Mouse (Mus musculus) cerebellum, adult 2 months (tissue): Measurements from ENCODE around the gene Poc1a. TPM values are rescaled to one million over a fixed set of nuclear protein-coding genes. Genes with fewer than 3 reads are reported as not detected.
A peak's percentile ranks its signal among the peaks of the same experiment; 100 is the strongest.

Experiments used
- DNase-seq, 2 experiments: peaks; one replicate each; pipeline ENCODE4 v3.0.0; 2021
- H3K27ac ChIP-seq: fragments of 200-500 bp; 2 replicates; pipeline ENCODE4 v1.5.1; 2012; ENCODE audit warnings: low read length, control low read depth, inconsistent platforms; ENCODE audit not compliant: insufficient read depth
- H3K27me3 ChIP-seq: fragments of 200-500 bp; 2 replicates; pipeline ENCODE4 v1.6.1; 2012; ENCODE audit warnings: inconsistent platforms, mild to moderate bottlenecking, low read length, moderate library complexity; ENCODE audit not compliant: control insufficient read depth, insufficient read depth
- H3K4me1 ChIP-seq: fragments of 200-500 bp; 2 replicates; pipeline ENCODE4 v1.6.1; 2011; ENCODE audit warnings: low read length; ENCODE audit not compliant: control insufficient read depth, insufficient read depth
- H3K4me3 ChIP-seq: fragments of 200-500 bp; replicated peaks from 2 replicates; pipeline ENCODE3; 2011; ENCODE audit warnings: mild to moderate bottlenecking, low read depth, low read length, control low read depth; ENCODE audit not compliant: insufficient read depth
- CTCF ChIP-seq: fragments of 200-500 bp; IDR thresholded peaks from 2 replicates; pipeline ENCODE4 v1.5.1; 2011; ENCODE audit warnings: low read depth, mild to moderate bottlenecking, control low read depth, low read length, moderate library complexity, borderline replicate concordance; ENCODE audit not compliant: insufficient read depth
- POLR2A ChIP-seq: fragments of 200-500 bp; IDR thresholded peaks from 2 replicates; pipeline ENCODE4 v1.6.1; 2011; ENCODE audit warnings: low read length, control low read depth, borderline replicate concordance; ENCODE audit not compliant: insufficient read depth
- WGBS: fragments of 180-500 bp; shearing (Covaris S2); methylation state at CpG from one replicate; pipeline ENCODE4 v1.1.7; 2018; 5-methylcytosine and 5-hydroxymethylcytosine counted together
- polyA plus RNA-seq: library from polyadenylated mRNA; depleted of rRNA; stranded (reverse); fragments of >200 nt; gene quantifications from 2 replicates; pipeline ENCODE4 v1.2.3, GENCODE M21; 2012; rRNA removed

Gene Poc1a
- polyA plus RNA-seq = 3.9 and 4.4 TPM in 2 replicates

DNA sequence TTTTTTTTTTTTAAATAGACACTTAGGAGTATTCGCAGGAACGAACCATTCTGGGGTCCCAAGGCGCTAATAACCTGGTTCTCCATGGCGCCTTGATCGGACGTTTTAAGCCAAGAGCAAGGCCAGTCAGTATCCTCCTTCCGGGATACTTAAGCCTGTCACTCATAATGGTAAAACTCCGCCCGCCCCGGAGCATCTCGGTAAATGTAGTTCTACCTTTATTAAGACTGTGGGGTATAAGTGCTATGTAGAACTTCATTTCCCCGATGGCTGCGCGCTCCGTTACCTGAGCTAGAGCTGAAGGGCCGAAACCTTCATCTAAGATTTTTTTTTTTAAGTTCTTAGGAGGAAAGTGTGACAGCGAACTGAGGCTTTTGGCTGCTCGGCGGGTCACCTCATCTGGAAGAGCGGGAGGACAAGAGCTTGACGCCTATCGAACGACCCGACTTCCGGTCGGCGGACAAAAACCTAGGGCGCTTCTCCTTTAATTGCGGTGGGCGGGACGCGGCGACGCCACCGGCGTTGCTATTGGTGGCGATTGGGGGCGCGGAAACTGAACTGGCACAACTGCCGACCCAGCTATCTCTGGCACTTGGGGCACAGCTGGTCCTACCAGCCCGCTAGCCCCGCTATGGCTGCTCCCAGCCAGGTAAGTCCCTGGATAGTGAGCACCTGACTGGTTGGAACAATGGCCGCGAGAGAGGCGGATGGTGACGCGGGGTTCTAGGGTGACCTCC, at the start of gene Poc1a:
Poc1a (plus strand) TSS at position 254 of the 737 bp plus-strand sequence.
- 0 out of 2 replicates have a peak, but pooled peaks cover 2% of the 10 kb centered on the region for H3K4me1 ChIP-seq
- peak; percentile 37; the same call in 1 of the 2 replicates for TF ChIP-seq POLR2A
- no peak for TF ChIP-seq CTCF
- peak within 1 kb of the TSS; percentile 88 for H3K4me3 ChIP-seq
- H3K27ac ChIP-seq = peak within 1 kb of the TSS; percentile 77
- DNase-seq = peak; percentile 94 to 95
- under 1% methylated on average over 47 of the region's 47 CpGs for WGBS
- H3K27me3 ChIP-seq = no peaks in the 10 kb centered on the region

DNA sequence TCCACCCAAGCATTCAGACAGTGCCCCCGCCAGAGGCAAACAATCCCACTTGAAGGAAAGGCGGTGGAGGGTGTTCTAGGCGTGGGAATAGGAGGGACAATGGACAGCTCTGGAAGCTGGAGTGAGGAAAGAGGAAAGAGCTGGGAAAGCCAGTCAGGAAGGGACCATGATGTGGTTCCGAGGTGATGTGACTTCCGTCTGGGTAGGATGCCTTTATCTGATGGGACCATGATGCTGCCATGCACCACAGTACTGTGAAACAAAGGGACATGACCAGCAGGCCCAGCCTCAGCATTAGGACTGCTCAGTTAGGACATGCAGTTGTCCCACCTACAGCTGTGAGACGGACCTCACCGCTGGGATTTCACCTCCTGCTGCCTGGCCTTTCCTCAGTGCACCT, 49.6 kb upstream of the Poc1a start:
- no peak overlapping the region for H3K4me3 ChIP-seq
- WGBS = 82% methylated on average over 7 of the region's 7 CpGs
- TF ChIP-seq CTCF = no peak
- no peak for TF ChIP-seq POLR2A
- DNase-seq = no peak
- H3K27me3 ChIP-seq = no peaks in the 10 kb centered on the region
- H3K4me1 ChIP-seq = 0 out of 2 replicates have a peak, but pooled peaks cover 4% of the 10 kb centered on the region
- no peak overlapping the region for H3K27ac ChIP-seq

DNA sequence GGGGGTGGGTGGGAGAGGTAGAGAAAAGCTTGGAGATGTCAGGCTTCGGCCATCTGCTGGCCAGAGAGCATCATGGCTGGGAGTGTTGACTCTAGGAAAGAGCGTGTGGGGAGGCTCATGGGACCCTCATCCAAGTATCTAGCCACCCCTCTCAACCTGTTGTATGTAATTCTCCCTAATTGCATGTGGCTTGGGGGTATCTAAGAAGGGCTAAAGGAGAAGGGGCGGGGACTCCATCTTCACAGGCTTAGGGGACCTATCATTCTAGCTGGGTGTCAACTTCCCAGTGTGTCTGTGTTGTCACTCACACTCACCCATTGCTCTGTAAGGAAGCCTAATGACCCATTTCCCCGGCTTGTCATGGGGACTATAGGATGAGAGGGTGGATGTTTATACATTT, 49.0 kb upstream of the Poc1a start:
- H3K4me3 ChIP-seq = no peak overlapping the region
- no peaks in the 10 kb centered on the region for H3K27me3 ChIP-seq
- no peak for TF ChIP-seq POLR2A
- TF ChIP-seq CTCF = no peak
- no peak for DNase-seq
- WGBS = 91% methylated on average over 4 of the region's 4 CpGs
- no peaks in the 10 kb centered on the region for H3K4me1 ChIP-seq
- H3K27ac ChIP-seq = no peak overlapping the region

DNA sequence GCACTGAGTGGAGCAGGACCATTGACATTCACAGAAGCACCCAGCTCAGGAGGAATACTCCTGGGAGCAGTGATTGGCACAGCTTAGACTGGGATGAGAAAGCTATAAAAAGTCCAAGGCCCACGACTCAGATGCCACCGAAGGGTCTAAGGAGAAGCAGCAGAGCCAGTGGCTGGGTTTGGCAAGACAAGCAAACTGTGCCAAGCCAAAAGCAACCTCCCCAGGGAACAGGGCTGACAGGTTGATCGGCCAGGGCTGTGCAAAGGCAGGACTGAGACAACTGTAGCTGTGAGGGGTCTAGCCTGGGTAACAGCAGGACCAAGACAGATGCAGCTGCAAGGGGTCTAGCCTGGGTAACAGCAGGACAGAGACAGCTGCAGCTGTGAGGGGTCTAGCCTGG, 47.9 kb upstream of the Poc1a start:
- H3K4me1 ChIP-seq = no peaks in the 10 kb centered on the region
- 37% methylated on average over 3 of the region's 3 CpGs for WGBS
- no peak overlapping the region for H3K4me3 ChIP-seq
- no peaks in the 10 kb centered on the region for H3K27me3 ChIP-seq
- no peak for TF ChIP-seq POLR2A
- no peak for TF ChIP-seq CTCF
- H3K27ac ChIP-seq = no peak overlapping the region
- DNase-seq = no peak

DNA sequence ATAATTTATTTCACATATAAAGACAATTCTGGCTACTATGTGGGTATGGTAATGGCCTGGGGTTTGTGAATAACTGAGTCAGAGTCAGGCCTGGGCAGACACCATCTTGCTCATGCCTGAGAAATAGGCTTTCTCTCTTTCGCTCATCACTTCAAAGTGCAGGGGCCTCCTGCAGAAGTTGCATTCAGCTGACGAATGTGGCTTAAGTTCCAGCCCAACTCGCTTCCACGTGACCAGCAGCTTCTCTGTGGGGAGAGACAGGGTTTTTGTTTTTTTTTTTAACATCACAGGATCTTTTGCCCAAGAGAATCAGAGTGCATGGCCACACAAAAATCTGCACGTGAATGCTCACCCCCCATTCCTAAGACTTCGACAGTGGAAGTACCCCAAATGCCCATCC, 46.9 kb upstream of the Poc1a start:
- DNase-seq = no peak
- WGBS = 77% methylated on average over 6 of the region's 6 CpGs
- no peaks in the 10 kb centered on the region for H3K27me3 ChIP-seq
- H3K4me3 ChIP-seq = no peak overlapping the region
- no peak for TF ChIP-seq CTCF
- no peak for TF ChIP-seq POLR2A
- no peak overlapping the region for H3K27ac ChIP-seq
- no peaks in the 10 kb centered on the region for H3K4me1 ChIP-seq

DNA sequence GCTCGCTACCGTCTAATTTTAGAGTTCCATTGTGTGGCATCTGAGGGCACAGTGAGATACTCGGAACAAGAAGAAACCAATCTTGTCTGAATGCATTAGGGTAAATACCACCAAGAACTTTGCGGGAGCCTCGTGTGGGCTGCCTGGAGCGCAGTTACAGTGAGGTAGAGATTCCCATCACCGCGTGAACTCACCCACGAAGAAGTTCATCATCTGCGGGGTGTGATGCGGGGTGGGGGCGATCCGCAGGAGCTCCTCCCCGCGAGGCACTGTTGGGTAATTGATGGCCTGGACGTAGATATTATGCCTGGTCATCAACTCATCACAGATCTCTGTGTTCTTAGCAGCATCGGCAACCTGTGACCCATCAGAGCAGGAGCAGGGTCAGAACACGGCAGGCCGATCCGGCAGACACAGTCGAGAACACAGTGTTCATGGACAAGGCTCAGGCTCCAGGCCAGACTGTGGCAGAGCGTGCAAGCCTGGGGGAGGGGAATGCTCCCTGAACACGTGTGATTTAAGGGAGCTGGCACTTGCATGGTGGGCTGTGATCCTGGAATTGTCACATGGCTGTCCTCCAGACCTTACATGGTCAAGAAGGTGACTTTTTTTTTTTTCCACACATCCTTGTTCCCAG, 45.5 kb upstream of the Poc1a start:
- H3K27ac ChIP-seq = no peak overlapping the region
- peak in 1 of 2 experiments; percentile 9 for DNase-seq
- 80% methylated on average over 23 of the region's 23 CpGs for WGBS

DNA sequence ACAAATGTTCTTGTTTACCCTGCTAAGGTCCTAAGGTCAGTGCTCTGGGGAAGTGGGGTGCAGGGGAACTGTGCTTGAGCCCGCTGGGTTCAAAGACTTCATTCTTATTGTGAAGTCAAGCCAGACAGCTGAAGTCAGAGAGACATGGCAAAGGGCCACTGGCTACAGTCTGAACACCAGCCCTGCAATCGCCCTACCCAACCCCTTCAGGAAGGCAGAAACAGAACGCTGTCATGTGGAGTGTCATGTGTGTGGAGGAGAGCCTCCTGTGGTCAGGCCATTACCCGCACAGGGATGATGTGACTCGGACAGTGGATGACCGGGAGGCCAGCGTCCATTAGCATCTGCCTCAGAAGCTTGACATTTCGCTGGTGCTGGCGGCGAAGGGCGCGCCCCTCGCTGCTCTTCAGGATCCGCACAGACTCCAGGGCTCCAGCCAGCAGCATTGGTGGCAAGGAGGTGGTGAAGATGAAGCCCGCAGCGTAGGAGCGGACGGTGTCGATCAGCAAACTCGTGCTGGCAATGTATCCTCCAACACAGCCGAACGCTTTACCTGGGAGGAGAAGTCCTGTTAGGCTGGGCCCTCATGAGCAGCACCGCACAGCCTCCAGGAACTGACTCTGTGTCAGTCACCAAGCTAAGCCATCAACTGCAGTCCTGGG, 44.6 kb upstream of the Poc1a start:
- 86% methylated on average over 23 of the region's 23 CpGs for WGBS
- Histone ChIP-seq H3K4me3 (no peak overlapping the region), H3K4me1 (no peaks in the 10 kb centered on the region), H3K27ac (no peak overlapping the region), H3K27me3 (no peaks in the 10 kb centered on the region)
- DNase-seq = no peak
- TF ChIP-seq POLR2A (no peak), CTCF (no peak)

More for the DNA sequence above, 45.5 kb upstream of the Poc1a start:
- Histone ChIP-seq H3K4me1 (no peaks in the 10 kb centered on the region), H3K27me3 (no peaks in the 10 kb centered on the region), H3K4me3 (no peak overlapping the region)
- no peak for TF ChIP-seq POLR2A
- no peak for TF ChIP-seq CTCF

DNA sequence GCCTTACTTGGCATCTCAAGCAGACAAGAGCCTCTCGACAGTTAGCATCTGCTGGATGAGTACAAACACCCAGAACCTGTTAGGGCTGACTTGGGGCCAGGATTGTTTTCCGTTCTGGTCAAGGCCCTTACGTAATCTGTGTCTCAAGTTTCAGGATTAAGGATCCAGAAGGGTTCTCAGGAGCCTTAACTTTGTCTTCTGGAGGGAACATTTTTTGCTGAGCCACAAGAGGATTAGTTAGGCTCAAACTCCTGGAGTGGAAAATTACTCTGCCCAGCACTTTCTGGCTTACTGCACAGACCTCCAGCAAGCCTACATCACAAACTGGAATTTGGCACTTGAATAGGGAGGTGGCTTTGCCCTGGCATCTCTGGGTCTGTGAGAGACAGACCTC, 44.0 kb upstream of the Poc1a start:
- Histone ChIP-seq H3K27me3 (no peaks in the 10 kb centered on the region), H3K4me1 (no peaks in the 10 kb centered on the region; the same call in 1 of the 2 replicates), H3K27ac (no peak overlapping the region), H3K4me3 (no peak overlapping the region)
- TF ChIP-seq POLR2A (no peak), CTCF (no peak)
- 77% methylated on average over 3 of the region's 3 CpGs for WGBS
- no peak for DNase-seq
